Mouse (Mus musculus) E14TG2a.4 (cell line): Measurements from ENCODE around the gene Eif4e1b.
"Not testable (repeated sequence)": the region's sequence is repeated elsewhere in the genome, so short reads cannot be mapped to it uniquely, and the experiment has no call there.

Experiments used
- H3K27me3 ChIP-seq: 2 replicates; pipeline ENCODE4 v1.6.1; 2014; ENCODE audit warnings: low read length, control low read depth; ENCODE audit not compliant: insufficient read depth
- H3K36me3 ChIP-seq: 2 replicates; pipeline ENCODE4 v1.6.1; 2014; ENCODE audit warnings: low read length, control low read depth; ENCODE audit not compliant: insufficient read depth
- H3K4me1 ChIP-seq: replicated peaks from 2 replicates; pipeline ENCODE4 v1.6.1; 2014; ENCODE audit warnings: low read depth, low read length, control low read depth
- H3K4me3 ChIP-seq: replicated peaks from 2 replicates; pipeline ENCODE4 v1.5.1; 2014; ENCODE audit warnings: mild to moderate bottlenecking, low read length
- H3K9me3 ChIP-seq: 2 replicates; pipeline ENCODE4 v1.6.1; 2014; ENCODE audit warnings: low read length, control low read depth
- CTCF ChIP-seq: conservative IDR thresholded peaks from 2 replicates; pipeline ENCODE4 v1.5.1; 2014; ENCODE audit warnings: low read length
- NANOG ChIP-seq: IDR thresholded peaks from 2 replicates; pipeline ENCODE4 v1.6.1; 2014; ENCODE audit warnings: borderline replicate concordance, low read length, mixed read lengths
- POU5F1 ChIP-seq: IDR thresholded peaks from 2 replicates; pipeline ENCODE4 v1.6.1; 2014; ENCODE audit warnings: low read length, borderline replicate concordance

Gene Eif4e1b

DNA sequence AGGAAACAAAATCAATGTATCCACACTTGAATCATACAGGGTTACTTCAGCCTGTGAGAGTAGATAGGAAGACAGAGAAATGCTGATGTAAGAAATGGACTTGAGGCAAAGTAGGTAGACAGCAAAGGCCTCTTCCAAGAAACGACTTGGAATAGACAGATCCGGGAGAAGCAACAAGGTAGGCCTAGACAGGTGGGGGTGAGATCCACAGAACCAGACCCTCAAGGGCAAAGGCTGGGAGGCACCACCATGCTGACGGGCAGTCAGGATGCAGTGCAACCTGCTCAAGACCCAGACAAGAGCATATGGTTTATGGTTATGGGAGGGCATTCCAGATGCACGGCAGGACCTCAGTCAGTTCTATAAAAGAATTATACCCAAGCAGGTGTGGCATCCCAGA lies 16.8 kb upstream of the Eif4e1b start:
- no peak for TF ChIP-seq CTCF
- no peak for TF ChIP-seq POU5F1
- TF ChIP-seq NANOG = no peak
- peaks cover 26% of the 10 kb centered on the region for H3K9me3 ChIP-seq
- no peaks in the 10 kb centered on the region for H3K36me3 ChIP-seq
- H3K4me1 ChIP-seq = peaks cover 20% of the 10 kb centered on the region
- peaks cover 57% of the 10 kb centered on the region for H3K27me3 ChIP-seq
- H3K4me3 ChIP-seq = no peak overlapping the region

- peaks cover 31% of the 10 kb centered on the region for H3K4me1 ChIP-seq
- no peaks in the 10 kb centered on the region for H3K36me3 ChIP-seq
- TF ChIP-seq POU5F1 = no peak
- TF ChIP-seq CTCF = no peak
- TF ChIP-seq NANOG = no peak
- peaks cover 69% of the 10 kb centered on the region for H3K9me3 ChIP-seq
- H3K4me3 ChIP-seq = no peak overlapping the region
- H3K27me3 ChIP-seq = peaks cover 18% of the 10 kb centered on the region
Measured at GRCm38 (mm10) chr13:54780592-54780991, 3.2 kb upstream of the Eif4e1b start.

GRCm38 (mm10) chr13:54781086-54781485 lies 2.7 kb upstream of the Eif4e1b start:
- TF ChIP-seq NANOG (no peak), CTCF (no peak), POU5F1 (no peak)
- Histone ChIP-seq H3K36me3 (no peaks in the 10 kb centered on the region), H3K4me1 (peaks cover 34% of the 10 kb centered on the region), H3K9me3 (peaks cover 64% of the 10 kb centered on the region), H3K27me3 (peaks cover 20% of the 10 kb centered on the region), H3K4me3 (no peak overlapping the region)

DNA sequence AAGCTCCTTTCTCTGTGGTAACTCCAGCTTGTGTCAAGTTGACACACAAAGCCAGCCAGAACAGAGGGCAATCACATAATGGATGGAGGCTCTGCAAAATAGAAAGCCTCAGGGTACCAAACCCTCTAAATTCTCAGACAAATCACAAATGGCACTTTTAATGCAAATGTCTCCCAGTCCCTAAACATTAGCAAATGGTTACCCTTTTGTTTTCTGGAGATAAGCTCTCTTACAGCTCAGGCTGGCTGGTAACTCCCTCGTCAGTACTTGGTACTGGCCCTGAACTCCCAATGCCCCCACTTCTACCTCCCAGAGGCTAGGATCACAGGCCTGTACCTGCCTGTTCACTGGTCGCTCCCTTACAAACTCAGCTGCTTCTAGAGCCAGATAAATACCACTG lies 563 bp upstream of the Eif4e1b start:
- no peaks in the 10 kb centered on the region for H3K36me3 ChIP-seq
- H3K9me3 ChIP-seq = peaks cover 43% of the 10 kb centered on the region
- no peak overlapping the region for H3K4me3 ChIP-seq
- peaks cover 45% of the 10 kb centered on the region for H3K4me1 ChIP-seq
- H3K27me3 ChIP-seq = peaks cover 36% of the 10 kb centered on the region
- TF ChIP-seq CTCF (no peak), NANOG (peak; percentile 93)

GRCm38 (mm10) chr13:54787591-54787990 lies 3.8 kb downstream of the Eif4e1b start:
- Histone ChIP-seq H3K27me3 (peaks cover 38% of the 10 kb centered on the region), H3K4me1 (peaks cover 75% of the 10 kb centered on the region)
- not testable (repeated sequence) for H3K4me3 ChIP-seq, H3K36me3 ChIP-seq, H3K9me3 ChIP-seq

GRCm38 (mm10) chr13:54788740-54789560 lies 5.2 kb downstream of the Eif4e1b start, which contains the start of gene Tspan17:
Gene Tspan17 (plus strand): TSS chr13:54789377.
- H3K27me3 ChIP-seq = peaks cover 38% of the 10 kb centered on the region
- no peaks in the 10 kb centered on the region; the same call in 1 of the 2 replicates for H3K9me3 ChIP-seq
- H3K36me3 ChIP-seq = no peaks in the 10 kb centered on the region
- peaks cover 77% of the 10 kb centered on the region for H3K4me1 ChIP-seq
- H3K4me3 ChIP-seq = peak within 1 kb of the TSS; percentile 87
- TF ChIP-seq NANOG = no peak
- no peak for TF ChIP-seq POU5F1
- no peak for TF ChIP-seq CTCF

DNA sequence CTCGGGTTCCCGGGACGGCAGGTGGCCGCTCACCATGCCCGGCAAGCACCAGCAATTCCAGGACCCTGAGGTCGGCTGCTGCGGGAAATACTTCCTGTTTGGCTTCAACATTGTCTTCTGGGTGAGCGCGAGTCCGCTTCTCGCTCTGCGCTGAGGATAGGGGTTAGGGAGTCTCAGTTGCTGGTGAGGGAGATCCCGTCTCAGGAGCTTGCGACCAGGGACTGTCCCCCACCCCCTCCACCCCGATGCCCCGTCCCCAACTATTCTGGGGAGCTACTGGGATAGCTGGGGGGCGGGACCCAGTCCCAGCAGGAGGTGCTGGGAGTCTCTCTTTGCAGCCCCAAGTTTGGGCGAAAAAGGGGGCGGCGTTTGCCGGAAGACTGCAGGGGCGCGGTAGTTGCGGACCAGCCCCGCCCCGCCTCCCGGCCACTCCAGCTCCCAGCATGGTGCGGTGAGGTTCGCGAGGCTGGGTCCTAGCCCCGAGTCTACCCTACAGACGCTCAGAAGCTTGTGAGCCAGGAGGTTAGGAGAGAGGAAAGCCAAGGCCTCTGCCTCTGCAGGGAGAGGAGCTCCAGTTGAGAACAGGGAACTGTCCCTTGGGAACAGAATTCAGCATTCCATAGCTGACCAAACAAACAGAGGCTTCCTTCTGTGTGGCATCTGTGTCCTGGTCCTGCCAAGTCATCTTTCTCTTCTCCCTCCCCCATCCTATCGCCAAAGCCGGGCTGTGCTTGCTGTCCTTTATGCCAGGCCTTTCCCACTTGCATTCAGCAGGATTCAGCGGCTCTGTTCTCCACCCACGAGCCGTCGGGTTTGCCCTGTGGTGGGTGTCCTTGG lies 6.0 kb downstream of the Eif4e1b start:
- Histone ChIP-seq H3K36me3 (no peaks in the 10 kb centered on the region), H3K9me3 (no peaks in the 10 kb centered on the region), H3K27me3 (peaks cover 33% of the 10 kb centered on the region), H3K4me1 (peaks cover 77% of the 10 kb centered on the region), H3K4me3 (peak overlapping the region; percentile 87)
- TF ChIP-seq NANOG = no peak

DNA sequence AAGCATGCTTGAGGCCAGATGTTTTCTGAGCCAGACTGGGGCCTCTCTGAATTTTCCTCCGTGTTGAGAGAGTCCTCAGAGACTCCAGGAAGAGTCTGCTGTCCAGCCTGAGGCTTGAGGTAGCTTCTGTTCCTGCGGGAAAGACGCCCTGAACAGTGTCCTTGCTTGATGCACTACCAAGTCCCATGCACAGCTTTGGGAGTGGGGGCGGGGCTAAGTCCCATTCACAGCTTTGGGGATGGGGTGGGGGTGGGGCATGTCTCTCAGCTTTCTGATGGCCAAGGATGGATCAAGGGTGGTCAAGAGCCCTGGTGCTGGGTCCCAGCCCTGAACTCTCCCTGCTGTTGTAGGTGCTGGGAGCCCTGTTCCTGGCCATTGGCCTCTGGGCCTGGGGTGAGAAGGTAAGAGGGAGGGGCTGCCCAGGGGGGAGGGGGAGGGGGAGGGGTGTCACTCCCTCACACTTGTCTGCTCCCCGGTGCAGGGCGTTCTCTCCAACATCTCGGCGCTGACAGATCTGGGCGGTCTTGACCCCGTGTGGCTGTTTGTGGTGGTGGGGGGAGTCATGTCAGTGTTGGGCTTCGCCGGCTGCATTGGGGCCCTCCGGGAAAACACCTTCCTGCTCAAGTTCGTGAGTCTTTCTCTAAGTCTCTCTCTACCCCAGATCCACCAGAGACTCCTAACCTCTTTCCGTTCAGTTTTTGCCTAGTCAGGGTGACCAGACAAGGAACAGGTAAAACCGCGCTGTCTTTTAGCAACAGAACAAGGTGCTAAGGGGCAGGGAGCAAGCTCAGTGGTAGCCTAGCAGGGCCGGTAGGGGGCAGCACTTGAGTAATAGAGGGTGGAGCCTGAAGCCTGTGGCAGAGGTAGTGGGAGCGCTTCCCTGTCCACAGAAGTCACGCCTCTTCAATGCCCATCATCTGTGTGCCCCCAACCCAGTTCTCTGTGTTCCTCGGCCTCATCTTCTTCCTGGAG lies 8.7 kb downstream of the Eif4e1b start:
- TF ChIP-seq CTCF (peak; percentile 91), NANOG (no peak), POU5F1 (no peak)
- Histone ChIP-seq H3K36me3 (peaks cover 10% of the 10 kb centered on the region), H3K4me3 (peak overlapping the region; percentile 62), H3K4me1 (peaks cover 66% of the 10 kb centered on the region), H3K9me3 (no peaks in the 10 kb centered on the region), H3K27me3 (peaks cover 19% of the 10 kb centered on the region)
